Mouse (Mus musculus): ENCODE measurements around the gene Padi4. TPM values are rescaled to one million over a fixed set of nuclear protein-coding genes. Genes with fewer than 3 reads are reported as not detected.

The Padi4 gene
- polyA plus RNA-seq, 1 experiment from 2014 or later, result 0.18 TPM

- Histone ChIP-seq H3K9ac (no peak overlapping the region), H3K9me3 (no peaks in the 10 kb centered on the region), H3K4me3 (no peak overlapping the region), H3K27ac (no peak overlapping the region), H3K36me3 (no peaks in the 10 kb centered on the region), H3K4me2 (replicated peaks) (no peak overlapping the region), H3K4me1 (peaks cover 8% of the 10 kb centered on the region; the same call in 1 of the 2 replicates), H3K27me3 (replicated peaks) (no peaks in the 10 kb centered on the region)
- ATAC-seq (ENCODE audit: low FRiP score, low read depth), result no peak
- 84% methylated on average over 8 of the region's 8 CpGs for WGBS
These were observed 35.1 kb upstream of the Padi4 start for GRCm38 (mm10) chr4:140809118-140809517.

GRCm38 (mm10) chr4:140804601-140805000 is 30.6 kb upstream of the Padi4 start:
- Histone ChIP-seq H3K27me3 (replicated peaks) (no peaks in the 10 kb centered on the region), H3K4me1 (no peaks in the 10 kb centered on the region), H3K4me3 (no peak overlapping the region), H3K4me2 (replicated peaks) (no peak overlapping the region), H3K9ac (no peak overlapping the region), H3K27ac (no peak overlapping the region), H3K36me3 (no peaks in the 10 kb centered on the region), H3K9me3 (no peaks in the 10 kb centered on the region)
- ATAC-seq (ENCODE audit: low FRiP score, low read depth), result no peak
- WGBS, result 77% methylated on average over 9 of the region's 9 CpGs

- WGBS, result 79% methylated on average over 3 of the region's 3 CpGs
- no peak overlapping the region for H3K9ac ChIP-seq
- H3K36me3 ChIP-seq, result no peaks in the 10 kb centered on the region
- no peak overlapping the region for H3K4me2 ChIP-seq (replicated peaks)
- H3K27ac ChIP-seq, result no peak overlapping the region
- H3K9me3 ChIP-seq, result no peaks in the 10 kb centered on the region
- H3K4me1 ChIP-seq, result no peaks in the 10 kb centered on the region
- no peak overlapping the region for H3K4me3 ChIP-seq
- no peak for ATAC-seq (ENCODE audit: low FRiP score, low read depth)
- no peaks in the 10 kb centered on the region for H3K27me3 ChIP-seq (replicated peaks)
These were observed 27.3 kb upstream of the Padi4 start for GRCm38 (mm10) chr4:140801364-140801763.

GRCm38 (mm10) chr4:140796786-140797185 is 22.8 kb upstream of the Padi4 start:
- Histone ChIP-seq H3K4me2 (replicated peaks) (no peak overlapping the region), H3K27me3 (replicated peaks) (no peaks in the 10 kb centered on the region), H3K4me1 (no peaks in the 10 kb centered on the region), H3K36me3 (no peaks in the 10 kb centered on the region), H3K27ac (no peak overlapping the region), H3K9me3 (no peaks in the 10 kb centered on the region), H3K9ac (no peak overlapping the region), H3K4me3 (no peak overlapping the region)
- no peak for ATAC-seq (ENCODE audit: low FRiP score, low read depth)
- WGBS, result 81% methylated on average over 3 of the region's 3 CpGs

- no peak for ATAC-seq (ENCODE audit: low FRiP score, low read depth)
- H3K27me3 ChIP-seq (replicated peaks), result no peaks in the 10 kb centered on the region
- no peak overlapping the region for H3K9ac ChIP-seq
- no peaks in the 10 kb centered on the region for H3K36me3 ChIP-seq
- no peak overlapping the region for H3K4me2 ChIP-seq (replicated peaks)
- WGBS, result 88% methylated on average over 9 of the region's 9 CpGs
- no peaks in the 10 kb centered on the region for H3K9me3 ChIP-seq
- H3K27ac ChIP-seq, result no peak overlapping the region
- H3K4me1 ChIP-seq, result no peaks in the 10 kb centered on the region
- H3K4me3 ChIP-seq, result no peak overlapping the region
These were observed 20.6 kb upstream of the Padi4 start for GRCm38 (mm10) chr4:140794678-140795077.

- no peaks in the 10 kb centered on the region for H3K4me1 ChIP-seq
- no peaks in the 10 kb centered on the region for H3K9me3 ChIP-seq
- no peaks in the 10 kb centered on the region for H3K27me3 ChIP-seq (replicated peaks)
- no peak for ATAC-seq (ENCODE audit: low FRiP score, low read depth)
- H3K9ac ChIP-seq, result no peak overlapping the region
- no peak overlapping the region for H3K4me3 ChIP-seq
- H3K36me3 ChIP-seq, result no peaks in the 10 kb centered on the region
- H3K4me2 ChIP-seq (replicated peaks), result no peak overlapping the region
- 51% methylated on average over 9 of the region's 9 CpGs for WGBS
- no peak overlapping the region for H3K27ac ChIP-seq
These were observed 19.8 kb upstream of the Padi4 start for GRCm38 (mm10) chr4:140793795-140794194.

- Histone ChIP-seq H3K27me3 (replicated peaks) (no peaks in the 10 kb centered on the region), H3K4me3 (no peak overlapping the region), H3K9ac (no peak overlapping the region), H3K27ac (no peak overlapping the region), H3K4me2 (replicated peaks) (no peak overlapping the region), H3K9me3 (no peaks in the 10 kb centered on the region), H3K4me1 (no peaks in the 10 kb centered on the region), H3K36me3 (no peaks in the 10 kb centered on the region)
- ATAC-seq (ENCODE audit: low FRiP score, low read depth), result no peak
- 89% methylated on average over 7 of the region's 7 CpGs for WGBS
These were observed 18.5 kb upstream of the Padi4 start for GRCm38 (mm10) chr4:140792584-140792983.

GRCm38 (mm10) chr4:140791071-140791470 is 17.0 kb upstream of the Padi4 start:
- Histone ChIP-seq H3K27ac (no peak overlapping the region), H3K36me3 (no peaks in the 10 kb centered on the region), H3K4me2 (replicated peaks) (no peak overlapping the region), H3K4me1 (no peaks in the 10 kb centered on the region), H3K27me3 (replicated peaks) (no peaks in the 10 kb centered on the region), H3K9me3 (peaks cover 5% of the 10 kb centered on the region; the same call in 1 of the 2 replicates), H3K9ac (no peak overlapping the region), H3K4me3 (no peak overlapping the region)
- 82% methylated on average over 16 of the region's 16 CpGs for WGBS
- ATAC-seq (ENCODE audit: low FRiP score, low read depth), result no peak

GRCm38 (mm10) chr4:140789983-140790382 is 15.9 kb upstream of the Padi4 start:
- no peak for ATAC-seq (ENCODE audit: low FRiP score, low read depth)
- Histone ChIP-seq H3K4me1 (no peaks in the 10 kb centered on the region), H3K9ac (no peak overlapping the region), H3K27me3 (replicated peaks) (no peaks in the 10 kb centered on the region), H3K4me2 (replicated peaks) (no peak overlapping the region), H3K4me3 (no peak overlapping the region), H3K9me3 (peaks cover 5% of the 10 kb centered on the region; the same call in 1 of the 2 replicates), H3K27ac (no peak overlapping the region), H3K36me3 (no peaks in the 10 kb centered on the region)
- WGBS, result 87% methylated on average over 4 of the region's 4 CpGs

GRCm38 (mm10) chr4:140788983-140789382 is 14.9 kb upstream of the Padi4 start:
- Histone ChIP-seq H3K4me1 (no peaks in the 10 kb centered on the region), H3K9ac (no peak overlapping the region), H3K36me3 (no peaks in the 10 kb centered on the region), H3K27ac (no peak overlapping the region), H3K4me2 (replicated peaks) (no peak overlapping the region), H3K9me3 (peaks cover 9% of the 10 kb centered on the region; the same call in 1 of the 2 replicates), H3K27me3 (replicated peaks) (no peaks in the 10 kb centered on the region), H3K4me3 (no peak overlapping the region)
- WGBS, result 47% methylated on average over 6 of the region's 6 CpGs
- ATAC-seq (ENCODE audit: low FRiP score, low read depth), result no peak

GRCm38 (mm10) chr4:140788264-140788663 is 14.2 kb upstream of the Padi4 start:
- no peaks in the 10 kb centered on the region for H3K36me3 ChIP-seq
- WGBS, result 87% methylated on average over 6 of the region's 6 CpGs
- H3K4me2 ChIP-seq (replicated peaks), result no peak overlapping the region
- H3K27ac ChIP-seq, result no peak overlapping the region
- H3K27me3 ChIP-seq (replicated peaks), result no peaks in the 10 kb centered on the region
- no peak for ATAC-seq (ENCODE audit: low FRiP score, low read depth)
- H3K9ac ChIP-seq, result no peak overlapping the region
- H3K4me1 ChIP-seq, result no peaks in the 10 kb centered on the region
- H3K4me3 ChIP-seq, result no peak overlapping the region
- H3K9me3 ChIP-seq, result peaks cover 9% of the 10 kb centered on the region; the same call in 1 of the 2 replicates

- Histone ChIP-seq H3K9ac (no peak overlapping the region), H3K36me3 (no peaks in the 10 kb centered on the region), H3K4me3 (no peak overlapping the region), H3K27me3 (replicated peaks) (no peaks in the 10 kb centered on the region), H3K4me1 (no peaks in the 10 kb centered on the region), H3K27ac (no peak overlapping the region), H3K4me2 (replicated peaks) (no peak overlapping the region), H3K9me3 (peaks cover 9% of the 10 kb centered on the region; the same call in 1 of the 2 replicates)
- no peak for ATAC-seq (ENCODE audit: low FRiP score, low read depth)
- WGBS, result 78% methylated on average over 3 of the region's 4 CpGs
These were observed 13.4 kb upstream of the Padi4 start for GRCm38 (mm10) chr4:140787414-140787813.

GRCm38 (mm10) chr4:140785217-140785616 is 11.2 kb upstream of the Padi4 start:
- no peaks in the 10 kb centered on the region for H3K27me3 ChIP-seq (replicated peaks)
- no peak for ATAC-seq (ENCODE audit: low FRiP score, low read depth)
- H3K27ac ChIP-seq, result no peak overlapping the region
- H3K9me3 ChIP-seq, result peaks cover 9% of the 10 kb centered on the region; the same call in 1 of the 2 replicates
- WGBS, result 83% methylated on average over 5 of the region's 5 CpGs
- no peak overlapping the region for H3K4me2 ChIP-seq (replicated peaks)
- no peak overlapping the region for H3K4me3 ChIP-seq
- H3K36me3 ChIP-seq, result no peaks in the 10 kb centered on the region
- H3K4me1 ChIP-seq, result no peaks in the 10 kb centered on the region
- H3K9ac ChIP-seq, result no peak overlapping the region

Measured in neural tube, embryonic 12.5 days (tissue).